Mouse (Mus musculus): Measurements from ENCODE around the gene Prp2. TPM values are rescaled to one million over a fixed set of nuclear protein-coding genes. Genes with fewer than 3 reads are reported as not detected.
"Not testable (repeated sequence)": the region's sequence is repeated elsewhere in the genome, so short reads cannot be mapped to it uniquely, and the experiment has no call there.

Gene Prp2
- total RNA-seq (2021): not detected
- long read RNA-seq, experiment 1: 0 reads
- long read RNA-seq, experiment 2: 0 reads

GRCm38 (mm10) chr6:132595613-132596012, at the start of gene Prp2:
Prp2 (plus strand) TSS chr6:132595913.
- intact Hi-C loops (cut with DNase I); H3K27ac ChIP-seq; DNase-seq (ENCODE audit: extremely low spot score in 1 of 2, low spot score in 2 of 2); H3K4me3 ChIP-seq: not testable (repeated sequence)

- H3K27ac ChIP-seq; intact Hi-C loops (cut with DNase I); H3K4me3 ChIP-seq; DNase-seq (ENCODE audit: extremely low spot score in 1 of 2, low spot score in 2 of 2): not testable (repeated sequence)
These were observed 26.2 kb upstream of the Prp2 start, which contains the start of gene Prh1 for GRCm38 (mm10) chr6:132569509-132569908. Prh1 (plus strand) TSS chr6:132569809.

GRCm38 (mm10) chr6:132649399-132649798, 53.7 kb downstream of the Prp2 start:
- DNase-seq (ENCODE audit: extremely low spot score in 1 of 2, low spot score in 2 of 2): no peak
- TF ChIP-seq CTCF (IDR thresholded peaks at IDR 0.05): peak; percentile 50
- H3K4me3 ChIP-seq: no peak overlapping the region
- no peak overlapping the region for H3K27ac ChIP-seq
- intact Hi-C loops (cut with DNase I): loop anchor here (5.0 kb wide), 1 partner anchor 558 kb away; no protein-coding TSS in a partner anchor

Other genes with a start within 250 kb of the Prp2 start
- not detected for gene Gm8882, start 231.8 kb upstream of the Prp2 start, total RNA-seq (2021)
- not detected for gene Prh1, start 26.1 kb upstream of the Prp2 start, total RNA-seq (2021)
- gene A630073D07Rik, start 55.6 kb downstream of the Prp2 start, total RNA-seq (2021): not detected
- gene Tas2r120, start 61.0 kb downstream of the Prp2 start, total RNA-seq (2021): not detected
- not detected for gene Tas2r121, start 105.1 kb downstream of the Prp2 start, total RNA-seq (2021)
- gene Tas2r122, start 116.0 kb downstream of the Prp2 start, total RNA-seq (2021): not detected
- gene Tas2r115, start 142.1 kb downstream of the Prp2 start, total RNA-seq (2021): not detected
- not detected for gene Tas2r124, start 158.8 kb downstream of the Prp2 start, total RNA-seq (2021)
- not detected for gene Tas2r102, start 166.2 kb downstream of the Prp2 start, total RNA-seq (2021)
- not detected for gene Tas2r136, start 182.2 kb downstream of the Prp2 start, total RNA-seq (2021)
- not detected for gene Tas2r117, start 206.9 kb downstream of the Prp2 start, total RNA-seq (2021)